Mouse (Mus musculus) splenic B cell, adult 2 months (primary cell): ENCODE data around the gene Ica1.

Experiments
- DNase-seq: peaks from one replicate; pipeline ENCODE4 v3.0.0-alpha.2; 2011; ENCODE audit warnings: low read depth, low spot score
- H3K27me3 ChIP-seq: 2 replicates; pipeline ENCODE4 v1.6.1; 2012; ENCODE audit warnings: mild to moderate bottlenecking, low read length, moderate library complexity, mixed read lengths; ENCODE audit not compliant: control insufficient read depth, poor library complexity, insufficient read depth, severe bottlenecking
- H3K36me3 ChIP-seq: 2 replicates; pipeline ENCODE4 v1.6.1; 2012; ENCODE audit warnings: mild to moderate bottlenecking, low read length, moderate library complexity, mixed read lengths; ENCODE audit not compliant: control insufficient read depth, poor library complexity, insufficient read depth, severe bottlenecking

The Ica1 gene

DNA sequence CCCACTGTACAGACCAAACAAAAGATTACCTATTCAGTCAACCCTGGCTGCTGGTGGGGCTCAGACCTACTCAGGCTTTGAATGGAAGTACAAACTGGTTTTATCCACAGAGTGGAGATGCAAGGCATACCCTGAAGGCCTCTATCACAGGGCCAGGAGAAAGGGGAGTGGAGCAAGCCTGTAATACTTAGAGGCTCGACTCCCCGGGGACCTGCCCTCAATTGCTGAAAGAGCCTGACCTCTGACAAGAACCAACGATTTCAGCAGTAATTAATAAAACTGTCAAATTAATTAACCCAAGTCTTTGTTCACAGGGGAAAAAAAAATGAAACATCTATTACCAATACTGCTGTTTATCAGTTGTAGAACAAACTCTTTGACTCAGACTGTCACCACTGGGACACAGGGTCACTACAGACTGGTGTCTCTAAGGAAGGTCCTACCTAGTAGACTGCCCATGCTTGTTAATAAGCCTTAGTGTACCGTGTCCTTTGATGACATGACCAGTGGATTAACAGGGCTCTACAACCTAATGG is 46.6 kb downstream of the Ica1 start:
- H3K27me3 ChIP-seq: no peaks in the 10 kb centered on the region
- H3K36me3 ChIP-seq: no peaks in the 10 kb centered on the region
- no peak for DNase-seq

DNA sequence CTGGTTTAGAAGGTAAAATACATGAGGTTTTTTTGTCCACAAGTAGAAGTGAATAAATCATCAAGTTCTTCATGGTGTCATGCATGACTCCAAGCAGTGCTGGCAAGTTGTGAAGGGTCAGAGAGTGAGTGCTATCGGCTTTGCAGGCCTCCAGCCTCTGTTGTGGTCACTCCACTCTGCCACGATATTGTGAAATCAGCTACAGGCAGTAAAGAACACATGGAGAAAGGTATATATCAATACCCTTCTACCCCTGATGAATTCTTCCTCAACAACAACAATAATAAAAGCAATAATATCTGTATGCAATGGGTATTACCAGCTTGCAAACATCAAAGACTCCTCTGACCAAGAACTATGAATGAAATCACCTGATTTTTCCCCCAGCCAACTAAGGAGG is 47.9 kb downstream of the Ica1 start:
- Histone ChIP-seq H3K27me3 (no peaks in the 10 kb centered on the region), H3K36me3 (no peaks in the 10 kb centered on the region)
- no peak for DNase-seq

DNA sequence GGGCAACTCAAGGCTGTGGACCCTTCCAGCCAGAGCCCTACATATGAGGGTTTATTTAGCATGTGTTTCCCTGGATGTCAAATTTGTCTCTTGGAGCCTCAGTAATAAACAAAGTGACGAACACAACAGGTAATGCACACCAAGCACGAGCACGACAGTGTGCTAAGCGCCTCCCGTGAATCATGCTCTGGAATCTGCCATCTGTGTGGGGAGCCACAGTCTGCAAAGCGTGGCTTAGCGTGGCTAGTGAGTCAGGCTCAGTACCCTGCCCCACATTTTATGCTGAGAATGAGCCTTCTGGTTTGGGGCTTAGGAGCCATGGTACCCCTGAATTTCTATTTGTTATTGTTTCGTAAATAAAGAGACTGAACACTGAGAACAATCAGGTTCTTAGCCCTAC is 50.5 kb downstream of the Ica1 start:
- H3K36me3 ChIP-seq: no peaks in the 10 kb centered on the region
- DNase-seq: no peak
- H3K27me3 ChIP-seq: no peaks in the 10 kb centered on the region

DNA sequence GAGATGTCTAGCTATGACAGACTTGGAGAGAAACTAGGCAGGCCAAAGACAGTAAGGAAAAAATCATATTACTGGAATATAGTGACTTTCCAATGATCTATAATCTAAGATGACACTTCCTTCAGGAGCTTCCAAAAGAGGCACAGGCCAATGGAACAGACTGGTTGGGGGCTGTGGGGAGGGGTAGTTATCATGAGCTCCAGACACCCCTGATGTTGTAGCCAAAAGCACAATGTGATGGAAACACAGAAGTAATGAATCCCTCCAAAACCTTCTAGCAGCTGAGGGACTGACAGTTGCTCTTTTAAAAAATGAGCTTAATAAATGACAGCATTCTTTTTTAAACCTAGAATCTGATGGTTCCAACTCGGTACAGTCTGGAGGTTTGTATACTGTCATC is 52.7 kb downstream of the Ica1 start:
- no peaks in the 10 kb centered on the region for H3K36me3 ChIP-seq
- no peak for DNase-seq
- H3K27me3 ChIP-seq: no peaks in the 10 kb centered on the region

DNA sequence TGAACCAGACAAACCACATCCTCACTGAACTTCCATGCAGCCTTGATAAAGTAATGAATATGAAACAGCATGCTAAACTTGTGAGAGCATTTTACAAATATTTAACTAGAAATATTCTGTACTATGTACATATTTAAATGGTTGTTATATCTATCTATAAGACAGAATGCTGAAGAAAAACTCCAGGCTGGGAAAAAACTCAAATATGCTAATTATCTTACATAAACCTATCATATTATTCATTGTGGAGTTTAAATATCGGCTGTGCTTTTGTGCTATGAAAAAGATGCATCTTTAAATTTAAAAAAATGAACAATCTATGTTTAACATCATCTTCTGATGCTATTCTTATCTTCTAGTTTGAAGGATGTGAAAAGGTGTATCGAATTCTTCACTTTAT is 58.6 kb downstream of the Ica1 start:
- no peak for DNase-seq
- H3K36me3 ChIP-seq: no peaks in the 10 kb centered on the region
- H3K27me3 ChIP-seq: no peaks in the 10 kb centered on the region

DNA sequence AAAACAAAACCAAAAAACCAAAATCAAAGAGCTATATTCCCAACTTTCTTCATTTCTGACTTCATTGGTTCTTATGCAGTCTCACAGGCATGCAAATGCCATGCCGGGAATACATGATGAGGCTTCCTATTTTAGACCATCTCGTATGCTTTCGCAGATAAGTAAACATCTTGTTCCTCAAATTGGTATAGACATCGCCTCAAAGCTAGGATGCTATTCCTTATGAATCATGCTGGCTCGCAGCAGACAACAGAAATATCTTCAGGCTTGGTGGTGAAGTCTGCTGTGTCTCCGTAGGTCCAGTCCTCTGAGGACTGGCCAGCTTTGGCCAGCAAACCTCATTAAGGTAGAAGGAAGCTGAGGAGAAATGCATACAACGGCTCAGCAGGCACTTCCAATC is 60.3 kb downstream of the Ica1 start:
- H3K27me3 ChIP-seq: no peaks in the 10 kb centered on the region
- DNase-seq: no peak
- H3K36me3 ChIP-seq: no peaks in the 10 kb centered on the region

DNA sequence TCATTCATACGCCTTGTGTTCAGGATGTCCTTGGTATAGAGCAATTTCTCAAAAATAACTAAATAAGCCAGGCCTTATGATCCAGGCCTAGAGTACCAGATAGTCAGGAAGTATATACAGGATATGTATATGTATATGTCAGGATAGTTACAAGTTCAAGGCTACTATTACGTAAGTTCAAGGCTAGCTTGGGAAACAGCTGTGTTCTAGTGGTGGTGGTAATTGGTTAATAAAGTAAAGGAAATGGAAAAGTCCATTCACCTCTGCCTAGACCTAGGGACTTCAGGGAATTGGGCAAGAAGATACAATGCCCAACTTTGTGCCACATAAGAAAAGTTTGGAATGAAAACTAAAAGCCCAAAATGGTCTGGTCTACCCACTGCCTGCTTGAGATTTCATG is 61.7 kb downstream of the Ica1 start:
- Histone ChIP-seq H3K27me3 (no peaks in the 10 kb centered on the region), H3K36me3 (no peaks in the 10 kb centered on the region)
- no peak for DNase-seq

DNA sequence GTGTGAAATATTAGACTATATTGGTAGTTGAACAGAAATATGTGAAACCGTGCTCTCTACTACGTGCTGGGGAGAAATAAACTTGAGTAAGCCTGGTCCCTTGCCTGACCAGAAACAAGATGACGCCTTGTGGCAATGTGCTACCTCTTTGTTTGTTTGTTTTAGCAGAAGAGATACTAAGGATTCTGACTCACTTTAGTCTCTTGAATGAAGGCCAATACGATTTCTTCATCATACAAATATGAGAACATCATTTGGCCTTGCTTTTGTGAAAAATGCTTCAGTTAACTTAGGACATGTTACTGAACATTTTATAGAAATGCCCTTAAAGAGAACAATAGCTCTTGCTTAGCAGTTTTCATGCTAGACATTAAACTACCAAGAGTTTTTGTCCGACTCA is 67.0 kb downstream of the Ica1 start:
- no peak for DNase-seq
- Histone ChIP-seq H3K36me3 (no peaks in the 10 kb centered on the region), H3K27me3 (no peaks in the 10 kb centered on the region)

DNA sequence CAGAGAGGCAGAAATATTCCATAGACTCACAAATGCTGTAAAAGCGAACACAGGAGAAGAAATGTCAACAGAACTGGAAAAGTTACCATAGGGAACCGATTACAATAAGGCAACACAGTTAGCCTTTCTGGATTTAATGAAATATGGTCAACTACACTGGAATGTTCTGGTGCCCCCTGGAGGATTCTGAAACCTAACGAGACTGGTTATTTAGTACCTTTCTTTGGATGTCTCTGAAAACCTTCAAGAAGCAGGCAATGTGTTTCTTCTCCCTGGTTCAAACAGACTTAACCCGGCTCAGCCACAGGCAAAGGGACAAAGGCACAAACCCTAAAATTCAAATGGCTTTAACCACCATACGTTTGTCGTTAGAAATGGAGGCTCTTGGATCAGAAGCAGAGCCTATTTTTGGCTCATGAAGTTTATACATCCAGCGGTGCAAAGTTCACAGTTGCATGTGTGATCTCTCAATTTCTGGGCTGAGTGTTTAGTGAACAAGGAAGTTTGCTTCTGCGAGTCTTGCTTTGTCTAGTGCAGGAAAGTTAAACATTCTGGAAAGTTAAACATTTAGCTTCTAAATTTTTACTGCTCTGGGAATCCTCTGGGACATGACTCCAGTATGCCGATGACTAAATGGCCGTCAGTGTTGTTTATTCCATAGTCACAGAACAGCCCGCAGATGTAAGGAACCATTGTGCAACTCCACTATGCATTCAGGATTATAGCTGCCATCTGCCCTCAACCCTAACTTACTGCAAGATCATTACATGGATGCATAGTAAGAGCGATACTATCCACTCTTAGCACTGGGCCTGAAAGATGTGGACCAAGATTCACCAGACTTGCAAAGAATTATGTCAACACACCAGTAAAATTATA is 83.4 kb downstream of the Ica1 start:
- peak; percentile 74 for DNase-seq
- Histone ChIP-seq H3K36me3 (no peaks in the 10 kb centered on the region), H3K27me3 (no peaks in the 10 kb centered on the region)

DNA sequence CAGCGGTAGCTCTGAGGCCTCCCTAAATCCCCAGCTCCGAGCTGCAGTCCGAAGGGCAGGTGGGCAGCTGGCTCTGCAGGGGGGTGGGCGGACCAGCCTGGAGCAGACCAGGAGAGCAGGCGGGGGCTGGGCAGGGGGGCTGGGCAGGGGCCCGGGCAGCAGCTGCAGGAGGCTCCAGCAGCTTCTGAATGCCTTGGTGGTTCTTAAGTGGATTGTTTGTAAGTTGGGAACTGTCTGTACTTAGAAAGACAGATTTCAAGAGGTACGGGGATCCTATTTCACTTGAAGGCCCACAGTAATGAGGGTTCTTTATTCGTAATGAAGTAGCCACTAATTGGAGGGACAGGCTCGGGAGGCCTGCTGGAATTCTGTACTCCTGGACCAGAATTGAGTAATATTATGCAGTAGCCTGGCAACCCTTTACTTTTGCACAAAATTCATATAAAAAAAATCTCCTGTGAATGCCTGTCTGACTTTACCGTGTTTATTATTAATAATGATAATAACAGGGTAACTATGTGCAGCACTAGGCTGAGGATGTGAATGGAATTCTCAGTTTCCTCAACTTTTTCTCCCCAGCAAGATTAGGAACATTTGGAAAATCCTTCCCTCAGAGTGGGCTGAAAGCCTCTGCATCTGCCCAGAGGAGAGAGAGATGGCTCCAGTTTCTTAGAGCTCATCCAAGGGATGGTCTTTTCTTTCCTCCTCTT is 84.2 kb downstream of the Ica1 start:
- no peaks in the 10 kb centered on the region for H3K27me3 ChIP-seq
- DNase-seq: no peak
- H3K36me3 ChIP-seq: no peaks in the 10 kb centered on the region

DNA sequence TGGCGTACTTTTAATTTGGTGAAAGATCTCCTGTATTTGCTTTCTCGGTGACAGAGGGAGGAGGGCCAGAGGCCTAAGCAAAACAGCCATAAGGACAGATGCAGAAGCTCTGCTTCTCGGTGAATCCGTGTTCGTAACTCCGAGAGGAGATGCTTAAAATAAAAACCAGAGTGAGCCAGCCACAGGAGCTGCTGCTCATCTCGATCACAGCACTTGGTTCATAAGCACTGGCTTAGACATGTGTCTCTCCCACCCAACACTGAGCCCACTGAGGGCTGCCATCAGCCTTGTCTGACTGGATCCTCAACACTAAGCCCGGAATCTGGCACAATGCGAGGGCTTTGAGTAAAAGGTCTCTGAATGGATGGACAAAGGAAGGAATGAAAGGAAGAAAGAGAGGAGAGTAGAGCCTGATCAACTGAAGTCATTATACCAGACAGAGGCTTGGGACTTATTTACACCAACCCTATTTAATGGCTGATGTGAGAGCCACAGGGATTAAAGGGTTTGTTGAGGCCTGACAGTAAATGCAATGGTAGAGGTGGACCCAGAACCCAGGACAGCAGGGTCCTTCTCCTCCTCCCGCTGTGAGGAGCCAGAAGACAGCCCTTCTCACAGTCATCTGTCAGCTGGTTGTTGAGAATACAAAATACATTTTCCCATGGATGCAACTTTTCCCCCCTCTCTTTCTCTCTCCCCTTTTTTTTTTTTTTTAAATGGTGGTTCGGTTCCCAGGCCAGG is 85.0 kb downstream of the Ica1 start:
- H3K36me3 ChIP-seq: no peaks in the 10 kb centered on the region
- H3K27me3 ChIP-seq: no peaks in the 10 kb centered on the region
- no peak for DNase-seq

DNA sequence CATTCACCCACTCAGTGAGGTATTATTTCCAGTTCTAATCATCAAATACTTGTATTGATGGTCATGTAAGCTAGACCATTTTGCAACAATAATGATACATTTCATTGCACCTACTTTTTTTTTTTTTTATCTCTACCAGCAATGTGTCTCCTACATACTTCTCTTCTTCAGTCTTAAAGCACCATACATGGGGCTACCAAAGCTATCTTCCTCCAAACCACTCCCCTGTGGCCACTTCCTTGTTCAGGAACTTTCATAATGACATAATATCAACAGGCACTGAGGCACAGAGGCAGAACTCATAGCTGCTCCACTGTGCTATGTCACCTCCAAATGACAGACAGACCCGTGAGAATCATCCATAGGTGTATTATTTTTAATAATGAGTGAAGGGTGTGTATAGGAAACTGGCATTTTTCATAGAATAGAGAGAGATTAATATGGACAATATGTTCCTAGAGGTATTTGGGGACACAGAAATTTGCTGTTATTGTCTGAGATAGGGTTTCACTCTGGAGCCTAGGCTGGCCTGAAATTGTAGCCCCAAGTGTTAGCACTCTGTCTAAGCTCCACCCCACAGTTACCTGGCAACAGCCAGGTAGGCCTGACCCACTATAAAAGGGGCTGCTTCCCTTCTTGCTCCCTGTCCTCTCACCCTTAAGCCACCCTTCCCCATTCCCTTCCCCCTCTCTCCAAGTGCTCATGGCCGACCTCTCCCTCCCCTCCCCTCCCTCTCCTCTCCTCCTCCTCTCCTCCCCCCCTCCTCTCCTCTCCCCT is 86.9 kb downstream of the Ica1 start:
- Histone ChIP-seq H3K27me3 (no peaks in the 10 kb centered on the region), H3K36me3 (no peaks in the 10 kb centered on the region)
- peak; percentile 84 for DNase-seq

DNA sequence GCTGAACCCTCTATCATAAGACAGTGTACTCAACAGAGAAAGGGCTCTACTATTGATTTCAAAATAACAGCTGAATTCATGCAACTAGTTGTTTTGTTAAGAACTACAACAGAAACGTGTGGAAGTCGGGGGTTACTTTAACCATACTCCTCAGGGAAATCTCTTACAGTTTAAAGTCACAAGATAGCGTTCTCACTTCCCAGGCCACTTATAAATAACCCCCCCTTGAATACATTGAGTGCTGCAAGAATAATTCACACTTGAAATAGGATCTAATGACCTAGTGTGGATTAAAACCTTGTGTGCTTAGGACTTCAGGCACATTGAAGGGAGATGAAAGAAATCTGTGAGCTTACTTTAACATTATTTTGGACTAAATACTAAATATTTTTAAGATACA is 87.8 kb downstream of the Ica1 start:
- Histone ChIP-seq H3K27me3 (no peaks in the 10 kb centered on the region), H3K36me3 (no peaks in the 10 kb centered on the region)
- peak; percentile 54 for DNase-seq
